Mouse (Mus musculus): ENCODE results near the gene Sys1. TPM values are rescaled to one million over a fixed set of nuclear protein-coding genes. Genes with fewer than 3 reads are reported as not detected.
A peak's percentile ranks its signal among the peaks of the same experiment; 100 is the strongest.

The Sys1 gene
- total RNA-seq, 2 experiments from 2014 or later: 20.8 to 22.2 TPM

DNA sequence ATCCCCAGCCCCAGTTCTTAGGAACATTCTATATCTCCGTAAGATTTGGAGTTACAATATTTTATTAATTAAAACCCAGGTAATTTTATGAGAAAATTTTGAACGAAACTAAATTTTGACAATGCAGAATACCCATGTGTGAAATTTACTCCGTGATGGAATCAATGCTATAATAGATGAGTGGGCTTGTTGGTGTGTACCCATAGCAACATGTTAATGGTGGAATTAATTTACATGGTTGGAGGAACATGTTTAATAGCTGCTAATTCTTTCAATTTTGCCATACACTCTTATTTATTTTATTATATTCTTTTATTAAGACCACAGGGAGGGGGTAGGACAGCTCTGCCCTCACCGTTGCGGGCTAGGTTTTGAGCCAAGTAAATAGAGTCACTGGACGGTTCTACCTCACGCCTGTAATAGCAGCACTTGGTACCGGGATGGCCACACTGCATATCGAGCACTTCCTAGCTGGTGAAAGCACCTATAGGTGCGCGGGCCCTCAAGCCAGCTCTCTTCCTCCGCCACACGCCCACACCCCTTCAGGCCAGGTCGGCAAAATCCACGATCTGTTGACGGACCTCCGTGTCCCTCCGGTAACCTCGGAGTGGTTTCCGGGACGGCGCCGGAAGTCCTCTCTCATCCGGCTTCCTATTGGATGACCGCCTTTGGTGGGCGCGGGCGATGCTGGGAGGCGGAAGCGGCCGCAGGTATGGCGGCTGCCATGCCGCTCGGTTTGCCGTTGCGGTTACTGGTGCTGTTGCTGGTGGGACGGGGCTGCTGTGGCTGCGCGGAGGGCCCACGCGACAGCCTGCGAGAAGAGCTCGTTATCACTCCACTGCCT, 40.3 kb downstream of the Sys1 start, which contains the start of gene Pigt:
Gene Pigt (plus strand): TSS at position 674 of the 844 bp plus-strand sequence.
- peak; percentile 67 to 85 for DNase-seq (ENCODE audit: low spot score in 2 of 2)

GRCm38 (mm10) chr2:164497691-164498268, 41.0 kb downstream of the Sys1 start:
- DNase-seq (ENCODE audit: low spot score in 2 of 2): no peak

DNA sequence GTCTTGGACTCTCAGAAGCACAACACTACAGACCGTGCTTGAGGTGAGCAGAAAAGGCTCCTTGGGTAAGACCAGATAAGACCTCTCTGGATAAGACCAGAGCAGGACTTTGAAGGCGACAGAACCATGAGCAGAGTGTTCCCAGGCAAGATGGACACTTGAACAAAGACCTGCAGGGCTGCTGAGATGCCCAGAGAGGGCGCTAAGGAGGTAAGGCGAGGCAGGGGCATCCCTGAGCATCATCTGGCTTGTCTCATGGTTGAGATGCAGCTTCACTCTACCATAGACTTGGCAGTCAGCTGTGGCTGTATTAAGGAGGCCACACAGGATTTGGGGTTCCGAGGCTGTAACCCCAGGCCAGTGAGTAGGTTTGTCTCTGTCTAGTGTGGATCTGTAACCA, 42.6 kb downstream of the Sys1 start:
- no peak for DNase-seq (ENCODE audit: low spot score in 2 of 2)

DNA sequence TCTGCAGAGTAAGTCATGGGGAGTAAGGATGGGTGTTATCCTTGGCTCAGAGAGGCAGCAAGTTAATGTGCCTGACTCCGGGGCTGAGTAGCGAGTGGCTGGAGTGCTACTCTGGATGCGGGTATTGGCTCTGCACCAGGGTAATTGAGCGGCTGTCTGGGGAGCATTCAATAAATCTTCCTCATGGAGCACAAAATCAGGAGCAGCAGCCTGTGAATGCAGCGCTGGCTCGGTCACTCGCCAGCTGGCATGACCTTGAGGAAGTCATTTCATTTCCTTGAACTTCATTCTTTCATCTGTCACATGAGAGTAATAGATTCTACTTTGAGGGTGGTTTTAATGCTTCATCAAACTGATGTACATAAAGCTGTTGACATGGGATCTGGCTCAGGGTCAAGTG, 43.7 kb downstream of the Sys1 start:
- no peak for DNase-seq (ENCODE audit: low spot score in 2 of 2)

- DNase-seq (ENCODE audit: low spot score in 2 of 2): no peak
These were observed 48.2 kb downstream of the Sys1 start for GRCm38 (mm10) chr2:164504919-164505318.

GRCm38 (mm10) chr2:164505619-164506347, 49.0 kb downstream of the Sys1 start:
- DNase-seq (ENCODE audit: low spot score in 2 of 2): no peak

DNA sequence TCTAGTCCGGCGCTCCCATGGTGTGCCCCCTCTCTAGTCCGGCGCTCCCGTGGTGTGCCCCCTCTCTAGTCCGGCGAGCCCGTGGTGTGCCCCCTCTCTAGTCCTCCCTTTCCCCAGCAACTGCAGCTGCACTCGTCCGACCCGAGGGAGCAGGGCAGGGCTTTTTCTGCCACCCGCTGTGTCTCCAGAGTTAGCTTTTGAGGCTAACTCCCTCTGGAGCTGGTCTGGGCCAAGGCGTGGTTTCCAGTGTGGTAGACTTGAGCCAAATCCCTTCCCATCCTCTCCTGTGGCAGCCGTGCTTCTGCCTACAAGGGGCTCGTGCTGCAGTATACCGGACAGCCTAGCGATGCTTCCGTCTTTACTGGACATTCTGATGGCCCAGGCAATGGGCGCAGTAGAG, 51.0 kb downstream of the Sys1 start:
- DNase-seq (ENCODE audit: low spot score in 2 of 2): no peak

GRCm38 (mm10) chr2:164510621-164511190, 53.9 kb downstream of the Sys1 start:
- no peak for DNase-seq (ENCODE audit: low spot score in 2 of 2)

DNA sequence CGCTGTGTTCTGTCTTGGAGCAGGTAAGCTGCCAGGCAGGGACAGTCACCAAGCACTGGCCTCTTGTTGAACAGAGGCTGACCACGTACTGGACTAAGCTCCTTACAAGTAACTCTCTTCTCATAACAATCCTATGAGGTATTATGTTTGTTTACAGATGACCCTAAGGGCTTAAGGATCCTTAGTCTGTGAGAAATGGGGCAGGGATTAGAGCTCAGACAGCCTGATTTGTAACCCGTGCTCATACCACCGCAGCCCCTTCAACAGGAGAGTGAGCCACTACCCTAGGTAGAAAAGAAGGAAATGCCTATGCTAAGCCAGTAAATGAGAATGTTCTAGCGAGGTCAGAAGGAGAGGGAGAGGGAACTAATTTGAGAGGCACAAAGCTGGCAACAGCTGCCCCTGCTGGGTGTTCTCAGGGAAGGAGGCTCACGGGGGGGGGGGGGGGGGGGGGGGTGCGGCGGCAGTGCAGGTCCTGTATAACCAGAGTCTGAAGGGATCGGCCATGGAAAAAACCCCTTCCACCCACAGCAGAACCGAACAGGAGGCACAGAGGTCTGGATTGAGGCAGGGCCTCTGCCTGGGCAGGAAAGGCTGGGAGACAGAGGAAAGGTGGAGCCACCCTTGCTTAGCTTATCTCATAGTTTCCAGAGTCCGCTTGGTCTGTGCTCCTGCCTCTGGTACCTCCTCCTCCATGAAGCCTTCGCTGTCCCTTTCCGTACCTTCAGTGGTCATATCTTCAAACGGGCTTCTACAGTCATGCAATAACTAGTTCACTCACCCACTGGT, 55.6 kb downstream of the Sys1 start:
- no peak for DNase-seq (ENCODE audit: low spot score in 2 of 2)

GRCm38 (mm10) chr2:164513389-164513788, 56.6 kb downstream of the Sys1 start:
- no peak for DNase-seq (ENCODE audit: low spot score in 2 of 2)

GRCm38 (mm10) chr2:164514916-164515315, 58.2 kb downstream of the Sys1 start:
- DNase-seq (ENCODE audit: low spot score in 2 of 2): no peak

- DNase-seq (ENCODE audit: low spot score in 2 of 2): no peak
These were observed 59.1 kb downstream of the Sys1 start for GRCm38 (mm10) chr2:164515897-164516296.

DNA sequence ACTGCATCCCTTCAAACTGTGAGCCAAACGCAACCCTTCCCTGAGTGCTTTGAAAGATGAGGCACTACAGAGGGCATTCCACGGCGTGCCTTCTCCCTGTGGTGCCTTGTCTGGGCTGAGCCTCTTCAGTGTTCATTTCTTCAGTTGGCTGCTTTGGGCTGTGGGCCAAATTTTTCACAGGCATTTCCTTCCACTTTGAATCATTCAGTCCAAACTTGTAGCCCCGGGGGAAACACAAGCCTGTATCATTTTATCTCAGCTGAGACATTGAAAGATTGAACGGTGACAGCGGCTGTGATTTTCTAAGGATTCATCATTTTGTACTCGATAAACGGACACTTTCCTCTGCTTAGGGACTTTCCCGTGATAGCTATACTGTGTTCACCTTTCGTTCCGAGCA, 59.8 kb downstream of the Sys1 start:
- no peak for DNase-seq (ENCODE audit: low spot score in 2 of 2)

DNA sequence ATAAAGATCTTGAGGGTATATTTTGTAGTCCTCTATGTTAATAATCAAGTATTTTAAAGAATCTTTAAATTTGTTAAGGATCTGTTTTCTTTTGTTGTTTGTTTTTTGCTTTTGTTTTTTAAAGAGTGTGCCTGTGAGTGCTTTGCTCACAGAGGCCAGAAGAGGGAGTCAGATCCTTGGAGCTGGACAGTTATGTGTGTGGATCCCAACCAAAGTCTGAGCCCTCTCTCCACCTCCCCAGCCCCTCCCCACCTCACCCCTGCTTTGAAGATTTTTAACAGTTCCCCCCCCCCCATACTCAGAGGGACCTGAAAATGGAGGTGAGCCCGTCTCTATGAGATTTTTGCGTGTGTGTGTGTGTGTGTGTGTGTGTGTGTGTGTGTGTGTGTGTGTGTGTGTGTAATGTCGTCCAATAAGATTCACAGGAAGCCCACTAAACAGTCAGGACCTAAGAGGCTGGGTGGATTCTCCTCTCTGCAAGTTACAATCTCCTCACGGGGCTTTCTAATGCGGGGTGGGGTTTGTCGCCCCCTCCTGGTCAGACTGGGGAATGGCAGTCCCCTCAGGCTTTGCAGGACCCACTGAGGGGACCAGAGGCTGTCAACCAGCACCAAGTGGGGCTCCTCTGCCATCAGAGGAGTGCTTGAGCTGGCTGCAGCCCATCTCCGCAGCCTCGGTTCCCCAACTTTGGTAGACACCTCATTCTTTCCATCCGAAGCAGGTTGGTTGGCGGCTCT, 60.9 kb downstream of the Sys1 start:
- peak; percentile 33 to 45 for DNase-seq (ENCODE audit: low spot score in 2 of 2)

DNA sequence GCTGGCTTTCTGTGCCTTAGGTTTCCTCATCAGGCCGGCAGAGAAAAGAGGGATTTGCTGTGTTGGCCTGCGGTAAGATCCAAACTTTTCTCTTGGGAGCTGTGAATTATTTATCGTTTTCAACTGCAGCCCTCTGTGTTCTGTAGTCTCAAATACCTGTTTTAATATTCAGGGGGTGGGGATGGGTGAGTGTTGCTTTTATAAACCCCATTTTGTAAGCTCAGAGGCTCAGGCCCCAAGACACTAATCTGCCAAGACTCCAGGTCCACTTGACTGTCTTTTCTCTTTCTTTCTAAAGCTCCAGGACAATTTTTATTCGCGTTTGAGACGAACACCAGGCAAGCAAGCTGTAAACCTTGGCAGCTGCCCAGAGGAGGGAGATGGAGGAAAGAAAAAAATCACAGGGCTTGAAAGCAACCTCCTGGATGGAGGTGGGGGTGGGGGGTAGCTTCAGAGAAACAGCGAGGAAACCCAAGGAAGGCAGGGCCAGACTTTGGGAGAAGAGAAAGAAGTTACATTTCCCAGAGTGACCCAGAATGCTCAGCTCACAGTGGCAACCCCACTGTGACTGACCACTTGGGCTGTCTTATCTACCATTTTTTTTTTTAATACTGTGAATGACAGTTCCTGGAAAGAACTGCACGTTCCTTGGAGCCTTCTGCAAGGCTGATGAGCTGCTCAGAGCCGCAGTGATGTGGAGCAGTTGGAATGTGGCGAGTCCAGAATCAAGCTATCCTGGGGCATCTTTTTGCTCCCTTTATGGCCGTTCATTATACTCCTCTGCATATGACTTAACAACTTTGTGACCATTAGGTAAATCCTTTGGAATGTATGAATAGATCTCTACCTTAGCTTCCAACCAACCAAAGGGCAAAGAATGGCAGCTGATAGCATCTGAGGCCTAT, 61.8 kb downstream of the Sys1 start:
- no peak for DNase-seq (ENCODE audit: low spot score in 2 of 2)

DNA sequence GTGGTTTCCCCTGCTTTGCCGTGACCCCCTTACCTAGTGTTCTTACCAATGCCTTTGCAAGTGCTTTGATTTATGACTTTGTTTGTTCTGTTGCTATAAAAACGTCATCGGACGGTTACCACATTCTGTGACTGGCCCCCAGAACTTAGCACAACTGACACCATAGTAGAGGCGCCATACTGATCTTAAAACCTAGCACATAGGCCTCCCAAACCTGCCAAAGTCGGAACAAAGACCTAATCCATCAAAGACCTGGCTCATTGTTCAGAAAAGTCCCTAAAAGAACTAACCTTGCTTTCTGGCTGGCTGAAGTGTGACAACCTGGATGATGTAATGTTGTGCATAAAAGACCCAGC, 62.4 kb downstream of the Sys1 start:
- DNase-seq (ENCODE audit: low spot score in 2 of 2): no peak

GRCm38 (mm10) chr2:164520782-164521181, 64.0 kb downstream of the Sys1 start:
- DNase-seq (ENCODE audit: low spot score in 2 of 2): no peak

DNA sequence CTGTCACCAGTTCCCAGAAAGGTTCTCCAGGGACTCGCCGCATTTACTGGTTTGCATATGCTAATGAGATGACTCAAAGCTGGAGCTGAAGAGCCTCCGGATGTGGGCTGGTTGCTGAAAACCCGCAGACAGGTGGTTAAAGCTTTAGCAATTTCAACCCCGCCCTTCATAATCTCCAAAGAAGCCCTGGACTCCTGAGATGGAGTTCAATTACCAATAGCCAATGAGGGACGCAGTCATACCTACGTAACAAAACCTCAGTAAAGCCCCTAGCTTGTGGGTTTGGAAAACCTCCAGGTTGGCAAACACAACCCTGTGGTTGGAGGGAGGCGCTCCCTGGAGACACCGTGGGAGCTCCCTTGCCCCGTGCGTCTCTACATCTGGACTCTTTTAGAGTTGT, 65.1 kb downstream of the Sys1 start:
- DNase-seq (ENCODE audit: low spot score in 2 of 2): no peak

GRCm38 (mm10) chr2:164522280-164522679, 65.5 kb downstream of the Sys1 start:
- no peak for DNase-seq (ENCODE audit: low spot score in 2 of 2)
